Mouse (Mus musculus): Measurements from ENCODE around the gene Ifnar1. TPM values are rescaled to one million over a fixed set of nuclear protein-coding genes. Genes with fewer than 3 reads are reported as not detected.

Gene Ifnar1
- polyA plus RNA-seq, 1 experiment from 2014 or later = 47.3 TPM

DNA sequence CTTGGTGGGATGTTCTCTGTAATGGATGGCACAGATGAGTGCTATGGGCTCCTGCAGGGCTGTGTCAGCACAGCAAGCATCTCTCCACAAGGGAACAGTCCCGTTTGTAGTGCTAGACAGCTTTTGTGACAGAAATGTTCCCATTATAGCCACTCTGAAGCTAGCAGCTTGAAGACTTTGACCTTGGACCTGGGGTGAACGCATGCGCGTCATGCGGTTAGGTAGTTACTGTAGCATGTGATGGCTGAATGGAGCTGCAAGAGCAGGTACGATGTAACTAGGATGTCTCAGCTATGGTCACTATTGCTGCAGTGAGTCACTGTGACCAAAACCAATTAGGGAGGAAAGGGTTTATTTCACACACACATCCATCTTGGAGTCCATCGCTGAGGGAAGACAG, 13.0 kb downstream of the Ifnar1 start:
- H3K4me3 ChIP-seq (ENCODE audit: low read depth, low read length) = no peak overlapping the region
- H3K27ac ChIP-seq (replicated peaks; ENCODE audit: low read depth, low read length) = no peak overlapping the region
- H3K4me1 ChIP-seq (ENCODE audit: control insufficient read depth, insufficient read depth, low read length) = no peaks in the 10 kb centered on the region
- no peak overlapping the region for H3K9ac ChIP-seq (ENCODE audit: low read depth, low read length)
- WGBS = 90% methylated on average over 7 of the region's 7 CpGs
- peaks cover 84% of the 10 kb centered on the region for H3K36me3 ChIP-seq (ENCODE audit: control insufficient read depth, insufficient read depth, low read length)
- DNase-seq (ENCODE audit: low spot score) (no peak), ATAC-seq (ENCODE audit: low read depth) (no peak)
- H3K27me3 ChIP-seq (replicated peaks; ENCODE audit: control insufficient read depth, insufficient read depth, low read length) = no peaks in the 10 kb centered on the region
- H3K4me2 ChIP-seq (ENCODE audit: low read depth, low read length) = no peak overlapping the region
- H3K9me3 ChIP-seq (ENCODE audit: control insufficient read depth, low read length) = no peaks in the 10 kb centered on the region

DNA sequence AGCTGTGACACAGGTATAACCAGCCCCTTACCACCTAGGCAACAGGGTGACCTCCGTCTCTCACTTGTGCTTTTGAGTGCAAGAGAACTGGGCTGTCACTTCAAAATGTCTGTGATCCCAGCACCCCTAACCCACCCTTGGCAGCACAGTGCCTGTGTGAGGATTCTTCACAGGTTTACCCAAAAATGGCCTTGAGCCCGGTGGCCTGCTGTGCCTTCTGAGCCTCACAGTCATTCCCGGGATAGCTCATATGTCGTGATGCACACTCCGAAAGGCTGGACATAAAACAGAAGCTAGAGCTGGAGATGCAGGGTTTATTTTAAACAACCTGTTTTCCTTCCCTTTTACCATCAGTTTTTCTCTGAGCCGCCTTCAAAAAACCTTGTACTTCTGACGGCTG, 19.7 kb downstream of the Ifnar1 start:
- Histone ChIP-seq H3K9me3 (ENCODE audit: control insufficient read depth, low read length) (no peaks in the 10 kb centered on the region), H3K4me2 (ENCODE audit: low read depth, low read length) (no peak overlapping the region), H3K9ac (ENCODE audit: low read depth, low read length) (no peak overlapping the region), H3K27me3 (replicated peaks; ENCODE audit: control insufficient read depth, insufficient read depth, low read length) (no peaks in the 10 kb centered on the region), H3K4me3 (ENCODE audit: low read depth, low read length) (no peak overlapping the region), H3K4me1 (ENCODE audit: control insufficient read depth, insufficient read depth, low read length) (no peaks in the 10 kb centered on the region), H3K36me3 (ENCODE audit: control insufficient read depth, insufficient read depth, low read length) (peaks cover 76% of the 10 kb centered on the region), H3K27ac (replicated peaks; ENCODE audit: low read depth, low read length) (no peak overlapping the region)
- no peak for ATAC-seq (ENCODE audit: low read depth)
- no peak for DNase-seq (ENCODE audit: low spot score)
- 95% methylated on average over 7 of the region's 7 CpGs for WGBS

DNA sequence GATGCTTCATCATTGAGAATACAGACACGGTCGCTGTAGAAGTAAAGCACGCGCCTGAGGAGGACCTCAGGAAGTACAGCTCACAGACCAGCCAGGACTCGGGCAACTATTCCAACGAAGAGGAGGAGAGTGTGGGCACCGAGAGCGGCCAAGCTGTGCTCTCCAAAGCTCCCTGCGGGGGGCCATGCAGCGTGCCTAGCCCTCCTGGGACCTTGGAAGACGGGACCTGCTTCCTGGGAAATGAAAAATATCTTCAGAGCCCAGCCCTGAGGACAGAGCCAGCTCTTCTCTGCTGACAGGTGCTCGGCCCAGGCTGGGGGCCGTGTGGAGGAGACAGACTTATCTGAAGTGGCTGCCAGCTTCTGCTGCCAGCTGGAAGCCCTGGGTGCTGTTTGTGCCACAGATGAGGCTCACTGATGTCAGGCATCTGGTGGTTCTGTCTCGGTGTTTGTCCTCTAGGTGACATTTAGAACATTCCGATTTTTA, 20.1 kb downstream of the Ifnar1 start:
- Histone ChIP-seq H3K27ac (replicated peaks; ENCODE audit: low read depth, low read length) (no peak overlapping the region), H3K4me1 (ENCODE audit: control insufficient read depth, insufficient read depth, low read length) (no peaks in the 10 kb centered on the region), H3K36me3 (ENCODE audit: control insufficient read depth, insufficient read depth, low read length) (peaks cover 73% of the 10 kb centered on the region), H3K27me3 (replicated peaks; ENCODE audit: control insufficient read depth, insufficient read depth, low read length) (no peaks in the 10 kb centered on the region), H3K9ac (ENCODE audit: low read depth, low read length) (no peak overlapping the region), H3K4me3 (ENCODE audit: low read depth, low read length) (no peak overlapping the region), H3K4me2 (ENCODE audit: low read depth, low read length) (no peak overlapping the region), H3K9me3 (ENCODE audit: control insufficient read depth, low read length) (no peaks in the 10 kb centered on the region)
- WGBS = 89% methylated on average over 15 of the region's 15 CpGs
- ATAC-seq (ENCODE audit: low read depth) (no peak), DNase-seq (ENCODE audit: low spot score) (no peak)

DNA sequence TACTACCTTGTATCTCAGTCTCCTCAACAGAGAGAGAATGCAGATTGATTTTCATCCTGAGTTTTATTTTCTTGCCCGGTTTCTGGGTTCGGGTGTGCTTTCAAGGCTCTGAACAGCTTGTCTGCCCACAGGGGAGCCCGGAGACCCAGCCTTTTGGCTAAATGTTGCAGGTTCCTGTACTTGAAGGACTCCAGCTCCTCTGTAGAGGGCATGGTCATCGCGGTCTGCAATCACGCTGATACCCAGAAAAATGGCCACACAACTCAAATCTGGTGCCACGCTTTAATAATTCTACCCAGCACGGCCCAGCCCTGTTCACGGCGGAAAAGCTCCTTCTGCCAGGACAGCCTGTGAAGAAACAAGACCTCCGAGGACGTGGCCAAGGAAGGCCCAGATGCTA, 21.4 kb downstream of the Ifnar1 start:
- no peak overlapping the region for H3K9ac ChIP-seq (ENCODE audit: low read depth, low read length)
- 93% methylated on average over 12 of the region's 12 CpGs for WGBS
- ATAC-seq (ENCODE audit: low read depth) (no peak), DNase-seq (ENCODE audit: low spot score) (no peak)
- H3K4me1 ChIP-seq (ENCODE audit: control insufficient read depth, insufficient read depth, low read length) = no peaks in the 10 kb centered on the region
- H3K27ac ChIP-seq (replicated peaks; ENCODE audit: low read depth, low read length) = no peak overlapping the region
- no peak overlapping the region for H3K4me3 ChIP-seq (ENCODE audit: low read depth, low read length)
- peaks cover 61% of the 10 kb centered on the region for H3K36me3 ChIP-seq (ENCODE audit: control insufficient read depth, insufficient read depth, low read length)
- no peaks in the 10 kb centered on the region for H3K27me3 ChIP-seq (replicated peaks; ENCODE audit: control insufficient read depth, insufficient read depth, low read length)
- no peak overlapping the region for H3K4me2 ChIP-seq (ENCODE audit: low read depth, low read length)
- no peaks in the 10 kb centered on the region for H3K9me3 ChIP-seq (ENCODE audit: control insufficient read depth, low read length)

DNA sequence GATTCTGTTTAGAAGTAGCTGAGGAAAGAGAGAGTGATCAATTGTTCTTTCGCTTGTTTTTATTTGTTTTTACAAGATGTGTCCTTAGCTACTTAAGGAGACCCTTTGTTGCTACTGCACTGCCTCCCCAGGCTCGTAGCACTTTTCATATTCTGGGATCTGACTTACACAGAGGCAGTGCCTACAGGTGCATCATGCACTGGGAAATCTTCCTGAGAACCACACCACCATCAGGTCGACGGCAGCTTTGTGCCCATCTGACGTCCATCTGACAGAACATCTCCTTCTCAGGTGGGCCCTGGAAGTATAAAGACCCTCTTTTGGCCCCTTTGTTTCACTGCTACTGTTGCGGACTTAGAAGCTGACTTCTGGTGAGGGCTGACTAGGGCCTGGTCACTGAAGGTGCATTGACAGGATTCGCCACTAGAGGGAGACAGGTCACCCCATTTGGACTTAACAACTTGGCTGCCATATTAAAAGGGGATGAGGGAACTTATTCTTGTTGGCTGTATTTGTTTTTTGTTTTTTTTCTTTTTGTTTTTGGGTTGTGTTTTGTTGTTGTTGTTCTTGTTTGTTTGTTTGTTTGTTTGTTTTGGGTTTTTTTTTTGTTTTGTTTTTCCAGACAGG, 27.2 kb downstream of the Ifnar1 start:
- H3K27me3 ChIP-seq (replicated peaks; ENCODE audit: control insufficient read depth, insufficient read depth, low read length) = no peaks in the 10 kb centered on the region
- DNase-seq (ENCODE audit: low spot score) (peak; percentile 75), ATAC-seq (ENCODE audit: low read depth) (peak; percentile 67; the same call in 1 of the 2 replicates)
- WGBS = 33% methylated on average over 7 of the region's 7 CpGs
- H3K9ac ChIP-seq (ENCODE audit: low read depth, low read length) = no peak overlapping the region
- peaks cover 13% of the 10 kb centered on the region; the same call in 1 of the 2 replicates for H3K36me3 ChIP-seq (ENCODE audit: control insufficient read depth, insufficient read depth, low read length)
- no peaks in the 10 kb centered on the region for H3K9me3 ChIP-seq (ENCODE audit: control insufficient read depth, low read length)
- no peaks in the 10 kb centered on the region for H3K4me1 ChIP-seq (ENCODE audit: control insufficient read depth, insufficient read depth, low read length)
- H3K27ac ChIP-seq (replicated peaks; ENCODE audit: low read depth, low read length) = no peak overlapping the region
- H3K4me3 ChIP-seq (ENCODE audit: low read depth, low read length) = no peak overlapping the region
- no peak overlapping the region for H3K4me2 ChIP-seq (ENCODE audit: low read depth, low read length)

DNA sequence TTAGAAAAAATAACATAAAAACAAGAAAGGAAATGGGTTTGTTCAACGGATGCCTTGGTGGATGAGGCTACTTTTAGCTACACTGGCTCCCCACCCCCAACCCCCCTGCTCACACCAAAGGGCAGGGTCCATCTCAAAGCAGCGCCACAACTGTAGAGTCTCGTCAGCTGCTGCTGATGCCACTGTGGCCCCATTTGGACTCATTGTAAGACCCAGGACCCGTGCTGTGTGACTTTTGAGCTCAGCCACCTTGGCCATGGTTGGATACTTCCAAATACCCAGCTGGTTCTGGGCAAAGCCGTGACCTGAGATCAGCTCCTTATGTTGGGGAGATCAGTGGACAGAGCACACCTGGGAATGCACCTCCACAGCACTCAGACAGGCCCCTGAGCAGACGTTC, 28.1 kb downstream of the Ifnar1 start:
- Histone ChIP-seq H3K9ac (ENCODE audit: low read depth, low read length) (no peak overlapping the region), H3K4me1 (ENCODE audit: control insufficient read depth, insufficient read depth, low read length) (no peaks in the 10 kb centered on the region), H3K36me3 (ENCODE audit: control insufficient read depth, insufficient read depth, low read length) (0 out of 2 replicates have a peak, but pooled peaks cover 9% of the 10 kb centered on the region), H3K9me3 (ENCODE audit: control insufficient read depth, low read length) (no peaks in the 10 kb centered on the region), H3K4me3 (ENCODE audit: low read depth, low read length) (no peak overlapping the region), H3K27ac (replicated peaks; ENCODE audit: low read depth, low read length) (no peak overlapping the region), H3K4me2 (ENCODE audit: low read depth, low read length) (no peak overlapping the region), H3K27me3 (replicated peaks; ENCODE audit: control insufficient read depth, insufficient read depth, low read length) (no peaks in the 10 kb centered on the region)
- 93% methylated on average over 6 of the region's 6 CpGs for WGBS
- DNase-seq (ENCODE audit: low spot score) (no peak), ATAC-seq (ENCODE audit: low read depth) (no peak)

DNA sequence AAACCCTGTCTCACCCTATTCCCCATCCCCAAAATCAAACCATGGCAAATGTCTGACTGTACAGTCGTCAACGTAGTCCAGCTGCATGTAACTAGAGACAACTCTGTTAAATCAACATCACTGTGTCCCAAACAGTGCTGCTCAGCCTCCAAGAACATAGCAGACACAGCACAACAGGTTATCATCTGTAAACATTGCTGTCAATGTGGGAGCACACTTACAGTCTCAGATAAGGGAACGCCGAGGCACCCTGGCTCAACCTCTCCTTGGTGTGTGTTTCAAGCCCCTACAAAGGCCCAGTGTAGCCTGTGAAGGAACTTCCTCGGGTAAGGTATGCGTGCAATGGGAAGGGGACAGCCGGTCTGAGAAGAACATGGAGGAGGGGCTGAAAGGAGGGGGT, 32.0 kb downstream of the Ifnar1 start:
- Histone ChIP-seq H3K27ac (replicated peaks; ENCODE audit: low read depth, low read length) (no peak overlapping the region), H3K27me3 (replicated peaks; ENCODE audit: control insufficient read depth, insufficient read depth, low read length) (no peaks in the 10 kb centered on the region), H3K36me3 (ENCODE audit: control insufficient read depth, insufficient read depth, low read length) (no peaks in the 10 kb centered on the region), H3K4me1 (ENCODE audit: control insufficient read depth, insufficient read depth, low read length) (no peaks in the 10 kb centered on the region), H3K9me3 (ENCODE audit: control insufficient read depth, low read length) (no peaks in the 10 kb centered on the region), H3K4me2 (ENCODE audit: low read depth, low read length) (no peak overlapping the region), H3K4me3 (ENCODE audit: low read depth, low read length) (no peak overlapping the region), H3K9ac (ENCODE audit: low read depth, low read length) (no peak overlapping the region)
- WGBS = 74% methylated on average over 7 of the region's 7 CpGs
- DNase-seq (ENCODE audit: low spot score) (no peak), ATAC-seq (ENCODE audit: low read depth) (no peak)

DNA sequence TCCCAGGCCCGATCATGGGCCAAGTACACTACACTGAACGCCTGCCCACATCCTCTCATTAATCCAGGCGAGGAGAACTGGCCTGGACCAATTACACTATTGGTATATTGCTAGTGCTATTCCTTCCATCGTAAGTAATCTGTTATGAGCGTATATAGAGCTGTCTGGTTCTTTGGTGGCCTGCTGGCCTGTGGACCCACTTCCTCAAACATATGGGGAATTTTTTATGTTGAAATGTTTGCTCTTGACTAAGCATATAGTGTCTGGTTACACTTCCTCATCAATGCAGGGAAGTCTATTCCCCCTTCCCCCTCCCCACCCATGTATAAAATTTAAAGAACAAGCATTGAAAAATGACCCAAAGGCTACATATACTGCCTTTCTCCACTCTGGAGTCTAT, 37.0 kb downstream of the Ifnar1 start:
- Histone ChIP-seq H3K4me2 (ENCODE audit: low read depth, low read length) (no peak overlapping the region), H3K4me3 (ENCODE audit: low read depth, low read length) (no peak overlapping the region), H3K9me3 (ENCODE audit: control insufficient read depth, low read length) (no peaks in the 10 kb centered on the region), H3K9ac (ENCODE audit: low read depth, low read length) (no peak overlapping the region), H3K27ac (replicated peaks; ENCODE audit: low read depth, low read length) (no peak overlapping the region), H3K27me3 (replicated peaks; ENCODE audit: control insufficient read depth, insufficient read depth, low read length) (no peaks in the 10 kb centered on the region), H3K4me1 (ENCODE audit: control insufficient read depth, insufficient read depth, low read length) (no peaks in the 10 kb centered on the region), H3K36me3 (ENCODE audit: control insufficient read depth, insufficient read depth, low read length) (no peaks in the 10 kb centered on the region)
- 81% methylated on average over 5 of the region's 5 CpGs for WGBS
- ATAC-seq (ENCODE audit: low read depth) = no peak
- no peak for DNase-seq (ENCODE audit: low spot score)

All from embryonic facial prominence, embryonic 14.5 days (tissue).